Mouse (Mus musculus): Measurements from ENCODE around the gene Gm5134.

The Gm5134 gene

GRCm38 (mm10) chr10:75937851-75938643 lies 16.3 kb upstream of the Gm5134 start:
- in situ Hi-C loops (cut with MboI; ENCODE audit: low sequenced_read_pairs) = no loop called here

- in situ Hi-C loops (cut with MboI; ENCODE audit: low sequenced_read_pairs) = no loop called here
These were observed 14.7 kb upstream of the Gm5134 start for GRCm38 (mm10) chr10:75939481-75940234.

GRCm38 (mm10) chr10:75940520-75940919 lies 13.8 kb upstream of the Gm5134 start, which contains the start of gene Gm867:
Gm867 (minus strand) TSS chr10:75940672.
- in situ Hi-C loops (cut with MboI; ENCODE audit: low sequenced_read_pairs) = no loop called here

GRCm38 (mm10) chr10:75941042-75941824 lies 13.1 kb upstream of the Gm5134 start:
- in situ Hi-C loops (cut with MboI; ENCODE audit: low sequenced_read_pairs) = no loop called here

GRCm38 (mm10) chr10:75942736-75943477 lies 11.4 kb upstream of the Gm5134 start, which contains the start of gene Vpreb3:
Vpreb3 (plus strand) TSS chr10:75943057.
- in situ Hi-C loops (cut with MboI; ENCODE audit: low sequenced_read_pairs) = no loop called here

GRCm38 (mm10) chr10:75944066-75944772 lies 10.1 kb upstream of the Gm5134 start:
- in situ Hi-C loops (cut with MboI; ENCODE audit: low sequenced_read_pairs) = no loop called here

GRCm38 (mm10) chr10:75945213-75945612 lies 9.1 kb upstream of the Gm5134 start:
- in situ Hi-C loops (cut with MboI; ENCODE audit: low sequenced_read_pairs) = no loop called here

- in situ Hi-C loops (cut with MboI; ENCODE audit: low sequenced_read_pairs) = no loop called here
These were observed 8.4 kb upstream of the Gm5134 start for GRCm38 (mm10) chr10:75945896-75946295.

GRCm38 (mm10) chr10:75948079-75948478 lies 6.2 kb upstream of the Gm5134 start:
- in situ Hi-C loops (cut with MboI; ENCODE audit: low sequenced_read_pairs) = no loop called here

GRCm38 (mm10) chr10:75949053-75950045 lies 5.0 kb upstream of the Gm5134 start:
- in situ Hi-C loops (cut with MboI; ENCODE audit: low sequenced_read_pairs) = loop anchor here (5.0 to 10.0 kb wide), 2 partner anchors 67 to 205 kb away; no protein-coding TSS in a partner anchor

- in situ Hi-C loops (cut with MboI; ENCODE audit: low sequenced_read_pairs) = loop anchor here (5.0 to 10.0 kb wide), 2 partner anchors 68 to 206 kb away; no protein-coding TSS in a partner anchor
These were observed 3.5 kb upstream of the Gm5134 start for GRCm38 (mm10) chr10:75950791-75951210.

GRCm38 (mm10) chr10:75951424-75952050 lies 2.8 kb upstream of the Gm5134 start:
- in situ Hi-C loops (cut with MboI; ENCODE audit: low sequenced_read_pairs) = loop anchor here (5.0 to 10.0 kb wide), 2 partner anchors 69 to 207 kb away; no protein-coding TSS in a partner anchor

- in situ Hi-C loops (cut with MboI; ENCODE audit: low sequenced_read_pairs) = no loop called here
These were observed 19.5 kb downstream of the Gm5134 start for GRCm38 (mm10) chr10:75973846-75974245.

- in situ Hi-C loops (cut with MboI; ENCODE audit: low sequenced_read_pairs) = no loop called here
These were observed 20.9 kb downstream of the Gm5134 start for GRCm38 (mm10) chr10:75975216-75975615.

GRCm38 (mm10) chr10:75978119-75978834 lies 24.0 kb downstream of the Gm5134 start:
- in situ Hi-C loops (cut with MboI; ENCODE audit: low sequenced_read_pairs) = no loop called here

GRCm38 (mm10) chr10:75978835-75979157 lies 24.5 kb downstream of the Gm5134 start:
- in situ Hi-C loops (cut with MboI; ENCODE audit: low sequenced_read_pairs) = no loop called here

- in situ Hi-C loops (cut with MboI; ENCODE audit: low sequenced_read_pairs) = no loop called here
These were observed 25.1 kb downstream of the Gm5134 start for GRCm38 (mm10) chr10:75979432-75979831.
